Mouse (Mus musculus) E14TG2a.4 (cell line): Measurements from ENCODE around the gene Ssxb3.
"Not testable (repeated sequence)": the region's sequence is repeated elsewhere in the genome, so short reads cannot be mapped to it uniquely, and the experiment has no call there.

Source experiments
- H3K27me3 ChIP-seq: 2 replicates; pipeline ENCODE4 v1.6.1; 2014; ENCODE audit warnings: low read length, control low read depth; ENCODE audit not compliant: insufficient read depth
- H3K36me3 ChIP-seq: 2 replicates; pipeline ENCODE4 v1.6.1; 2014; ENCODE audit warnings: low read length, control low read depth; ENCODE audit not compliant: insufficient read depth
- H3K4me1 ChIP-seq: replicated peaks from 2 replicates; pipeline ENCODE4 v1.6.1; 2014; ENCODE audit warnings: low read depth, low read length, control low read depth
- H3K4me3 ChIP-seq: replicated peaks from 2 replicates; pipeline ENCODE4 v1.5.1; 2014; ENCODE audit warnings: mild to moderate bottlenecking, low read length
- H3K9me3 ChIP-seq: 2 replicates; pipeline ENCODE4 v1.6.1; 2014; ENCODE audit warnings: low read length, control low read depth

Gene Ssxb3

GRCm38 (mm10) chrX:8591716-8592115 lies at the start of gene Ssxb3:
Gene Ssxb3 (minus strand): TSS chrX:8591816.
- not testable (repeated sequence) for H3K4me3 ChIP-seq, H3K36me3 ChIP-seq, H3K4me1 ChIP-seq, H3K9me3 ChIP-seq, H3K27me3 ChIP-seq

GRCm38 (mm10) chrX:8548155-8548554 lies 43.5 kb downstream of the Ssxb3 start, which contains the start of gene Ssxb6:
Gene Ssxb6 (minus strand): TSS chrX:8548255.
- H3K36me3 ChIP-seq, H3K9me3 ChIP-seq, H3K27me3 ChIP-seq, H3K4me1 ChIP-seq, H3K4me3 ChIP-seq: not testable (repeated sequence)
